Mouse (Mus musculus) ES-E14 (cell line): Measurements from ENCODE around the gene Hist1h2bb.

ENCODE experiments used
- HCFC1 ChIP-seq: IDR thresholded peaks from 2 replicates; pipeline ENCODE4 v1.6.1; 2012; ENCODE audit warnings: low read length, inconsistent platforms, borderline replicate concordance; ENCODE audit not compliant: insufficient read depth
- MAFK ChIP-seq: IDR thresholded peaks from 2 replicates; pipeline ENCODE4 v1.6.1; 2014; ENCODE audit warnings: mild to moderate bottlenecking, low read depth, low read length, inconsistent platforms; ENCODE audit not compliant: insufficient read depth

- TF ChIP-seq MAFK = no peak
- no peak for TF ChIP-seq HCFC1
These were observed 21.3 kb upstream of the Hist1h2bb start for GRCm38 (mm10) chr13:23725213-23725612.
